Mouse (Mus musculus): ENCODE measurements around the gene Kif24.

Kif24 gene

DNA sequence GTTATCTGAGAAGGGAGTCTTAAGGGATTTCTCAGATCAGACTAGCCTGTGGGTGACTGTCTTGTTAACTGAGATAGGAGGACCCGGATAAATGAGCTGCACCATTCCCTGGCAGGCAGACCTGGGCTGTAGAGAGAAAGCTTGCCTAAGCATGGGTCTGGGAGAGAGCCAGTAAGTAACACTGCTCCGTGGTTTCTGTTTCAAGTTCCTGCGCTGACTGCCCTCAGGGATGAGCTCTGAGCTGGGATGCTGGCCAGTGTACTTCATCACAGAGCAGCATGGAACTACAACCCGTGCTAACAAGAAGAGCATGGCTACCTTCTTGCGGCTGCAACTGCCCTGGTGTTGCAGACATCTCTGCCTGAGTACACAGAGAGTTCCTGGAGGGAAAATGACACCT, 64.8 kb downstream of the Kif24 start:
- POLR2A ChIA-PET, result interaction anchor here in 1 of 4 experiments (0.7 to 2.3 kb wide), 4 partner anchors 9 to 42 kb away, joined by 3 to 7 read pairs (median 4); no protein-coding TSS in a partner anchor
- CTCF ChIA-PET, result interaction anchor here in 1 of 4 experiments (0.6 kb wide), 1 partner anchor 104 kb away, joined by 3 read pairs; no protein-coding TSS in a partner anchor

DNA sequence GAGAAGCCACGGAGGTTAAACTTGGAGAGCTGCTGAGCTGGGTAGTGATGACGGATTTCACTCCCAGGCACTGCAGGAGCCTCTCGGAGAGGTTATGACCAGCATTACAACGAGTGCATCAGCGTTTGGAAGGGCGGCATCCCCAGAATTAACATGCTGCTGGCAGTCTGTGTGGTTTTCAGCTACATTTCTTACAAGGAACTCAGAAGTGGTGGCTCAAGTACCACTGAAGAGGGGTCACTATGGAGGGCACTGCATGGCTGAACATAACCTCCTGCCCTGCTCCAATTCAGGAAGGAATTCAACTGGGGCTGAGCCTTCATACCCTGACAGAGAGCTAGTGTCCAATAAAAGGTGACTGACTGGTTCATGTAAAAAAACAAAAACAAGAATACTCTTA, 66.3 kb downstream of the Kif24 start:
- POLR2A ChIA-PET, result interaction anchor here in 1 of 4 experiments (0.9 to 1.1 kb wide), 2 partner anchors 12 to 13 kb away, joined by 3 to 4 read pairs; no protein-coding TSS in a partner anchor
- CTCF ChIA-PET, result no interaction called here

DNA sequence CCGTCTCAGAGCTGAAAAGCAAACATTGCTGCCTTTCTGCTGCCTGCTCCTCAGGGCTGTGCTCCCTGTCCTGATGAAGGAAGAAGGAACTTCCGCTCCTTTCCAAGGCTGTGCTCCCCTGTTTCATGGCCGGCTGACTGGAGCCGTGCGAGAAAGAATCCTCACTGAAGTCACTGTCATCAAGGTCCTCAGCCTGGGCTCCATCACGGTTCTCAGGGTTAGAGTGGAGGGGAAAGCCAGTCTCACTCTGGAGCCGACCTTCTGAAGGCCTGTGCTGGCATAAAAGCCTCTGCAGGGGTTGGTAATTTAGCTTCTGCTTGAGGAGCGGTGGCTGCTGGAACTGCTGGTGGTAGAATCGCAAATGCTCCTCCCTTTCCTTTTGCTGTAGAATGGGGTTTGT, 70.0 kb downstream of the Kif24 start:
- POLR2A ChIA-PET, result interaction anchor here in 3 of 4 experiments (0.7 to 1.4 kb wide), 6 partner anchors 11 to 190 kb away, joined by 3 to 5 read pairs (median 3); partner anchors contain the start of gene Ubap1 (in 1 of the 3)
- CTCF ChIA-PET, result interaction anchor here in 2 of 4 experiments (0.7 kb wide), 2 partner anchors 16 to 58 kb away, joined by 3 to 4 read pairs; no protein-coding TSS in a partner anchor

DNA sequence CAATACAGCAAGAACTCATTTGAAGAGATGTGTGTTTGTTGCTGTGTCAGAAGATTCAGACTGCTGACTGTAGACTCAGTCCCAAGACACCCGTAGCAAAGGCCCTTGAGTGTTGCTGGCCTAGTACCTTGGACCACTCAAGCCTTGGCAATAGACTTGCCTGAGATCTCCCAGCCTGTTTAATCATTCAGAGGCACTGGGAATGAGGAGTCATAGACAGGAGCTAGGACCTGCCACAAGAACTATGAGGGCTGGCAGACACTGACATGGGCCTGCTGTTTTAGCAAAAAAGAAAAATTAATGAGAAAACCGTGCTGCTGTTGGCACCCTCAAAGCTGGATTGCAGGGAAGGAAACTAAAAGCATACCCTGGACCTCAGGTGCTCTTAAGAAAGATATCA, 73.7 kb downstream of the Kif24 start:
- ChIA-PET CTCF (interaction anchor here in 2 of 4 experiments (1.4 to 1.9 kb wide), 5 partner anchors 11 to 262 kb away, joined by 4 to 11 read pairs (median 5); partner anchors contain the start of gene Ubap1 (in 1 of the 2)), POLR2A (interaction anchor here in 2 of 4 experiments (0.6 to 1.9 kb wide), 4 partner anchors 9 to 122 kb away, joined by 3 to 7 read pairs (median 4); no protein-coding TSS in a partner anchor)

DNA sequence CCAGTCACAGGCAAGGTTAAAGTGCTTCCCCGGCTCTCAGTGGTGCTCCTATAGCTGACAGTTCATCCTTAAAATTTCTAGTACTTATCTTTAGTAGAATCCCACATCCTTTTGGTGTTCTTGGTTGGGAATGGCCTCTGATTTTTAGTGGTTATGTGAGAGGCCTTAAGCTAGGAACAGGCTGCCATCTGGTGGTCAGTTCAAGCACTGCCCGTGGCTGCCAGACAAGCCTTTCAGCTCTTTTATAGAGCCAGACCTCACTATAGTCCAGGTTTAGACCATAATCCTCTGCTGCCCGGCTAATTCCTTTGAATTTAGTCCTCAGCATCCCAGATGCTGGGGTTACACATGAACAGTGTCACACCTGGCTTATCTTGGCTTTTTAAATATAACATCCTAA, 74.6 kb downstream of the Kif24 start:
- CTCF ChIA-PET, result interaction anchor here (0.5 to 1.9 kb wide), 33 partner anchors 8 to 389 kb away, joined by 3 to 19 read pairs (median 4); partner anchors contain the start of genes Rpp25l (in 1 of the 4) and Ubap1 (in 1 of the 4)
- POLR2A ChIA-PET, result interaction anchor here in 3 of 4 experiments (0.6 to 1.9 kb wide), 12 partner anchors 10 to 256 kb away, joined by 3 to 9 read pairs (median 4); partner anchors contain the start of genes Ubap1 (in 1 of the 3) and Ubap2 (in 1 of the 3)

DNA sequence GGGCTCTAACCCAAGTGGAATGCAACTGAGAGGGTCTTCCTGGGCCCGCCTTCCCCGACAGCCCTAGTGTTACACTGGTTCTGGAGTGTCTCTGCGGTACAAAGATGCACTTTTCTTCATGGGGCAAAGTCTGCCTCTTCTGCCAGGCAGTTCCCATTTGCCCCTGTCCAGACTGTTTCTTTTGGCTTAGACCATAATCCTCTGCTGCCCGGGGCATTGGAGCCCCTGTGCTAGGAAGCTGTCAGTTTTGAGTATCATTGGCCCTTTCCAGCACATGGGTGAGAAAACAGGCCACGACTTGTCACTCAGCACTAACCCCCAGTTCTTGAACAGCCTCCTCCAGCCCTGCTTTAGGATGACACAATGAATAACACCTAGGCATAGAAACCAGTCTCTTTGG, 75.4 kb downstream of the Kif24 start:
- ChIA-PET CTCF (no interaction called here), POLR2A (interaction anchor here in 1 of 4 experiments (1.1 to 1.7 kb wide), 2 partner anchors 23 to 41 kb away, joined by 3 to 4 read pairs; partner anchors contain the start of gene Ubap1)

DNA sequence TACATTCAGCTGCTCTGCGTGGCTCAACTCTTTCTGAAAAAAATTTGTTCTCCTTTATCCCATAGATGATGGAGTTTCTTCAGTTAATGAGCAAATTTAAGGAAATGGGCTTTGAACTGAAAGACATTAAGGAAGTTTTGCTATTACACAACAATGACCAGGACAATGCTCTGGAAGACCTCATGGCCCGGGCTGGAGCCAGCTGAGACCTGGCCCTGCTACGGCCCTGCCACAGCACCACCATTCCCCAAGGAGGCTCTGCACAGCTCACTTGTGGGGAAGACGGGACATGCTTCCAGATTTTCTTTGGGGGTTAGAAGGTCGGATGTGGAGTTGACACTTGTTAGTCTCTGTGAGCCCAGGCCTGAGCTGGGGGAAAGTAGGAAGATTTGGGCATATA, 76.1 kb downstream of the Kif24 start:
- ChIA-PET POLR2A (interaction anchor here in 2 of 4 experiments (0.6 to 1.7 kb wide), 5 partner anchors 9 to 113 kb away, joined by 3 to 4 read pairs (median 3); no protein-coding TSS in a partner anchor), CTCF (interaction anchor here in 1 of 4 experiments (0.5 to 1.0 kb wide), 2 partner anchors 101 to 319 kb away, joined by 3 read pairs; no protein-coding TSS in a partner anchor)

DNA sequence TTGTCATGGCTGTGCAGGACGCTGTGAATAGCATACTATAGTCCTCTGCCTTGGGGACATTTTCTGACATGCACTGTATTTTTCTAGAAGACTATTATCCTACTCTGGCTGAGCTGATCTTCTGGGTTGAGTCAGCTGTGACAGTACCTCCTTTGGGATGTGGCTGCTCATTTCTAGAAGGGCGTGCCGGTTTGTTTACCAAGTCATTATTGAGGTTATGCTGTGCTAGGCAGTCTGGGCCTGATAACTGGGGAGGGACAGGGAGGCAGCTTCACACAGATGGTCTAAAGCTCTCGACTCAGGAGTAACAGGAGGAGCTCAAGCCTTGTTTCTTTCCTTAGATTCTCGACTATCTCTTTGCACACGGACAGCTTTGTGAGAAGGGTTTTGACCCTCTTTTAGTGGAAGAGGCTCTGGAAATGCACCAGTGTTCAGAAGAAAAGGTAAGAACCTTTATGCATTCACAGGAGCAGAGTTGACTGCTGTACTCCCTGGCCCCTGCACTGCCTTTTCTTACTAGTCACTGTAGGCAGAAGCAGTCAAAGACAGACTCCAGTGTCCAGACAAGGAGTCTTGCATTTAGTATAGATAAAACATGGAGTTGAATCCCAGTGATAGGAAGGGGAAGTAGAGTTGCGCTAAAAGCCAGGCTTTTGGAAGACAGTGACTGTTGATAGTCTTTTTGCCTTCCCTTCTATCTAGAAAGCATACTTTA, 76.8 kb downstream of the Kif24 start:
- ChIA-PET CTCF (interaction anchor here in 2 of 4 experiments (0.5 to 1.0 kb wide), 3 partner anchors 100 to 320 kb away, joined by 3 read pairs; no protein-coding TSS in a partner anchor), POLR2A (interaction anchor here in 2 of 4 experiments (0.6 to 2.0 kb wide), 8 partner anchors 9 to 114 kb away, joined by 3 to 7 read pairs (median 3); partner anchors contain the start of gene Ubap1 (in 1 of the 2))

DNA sequence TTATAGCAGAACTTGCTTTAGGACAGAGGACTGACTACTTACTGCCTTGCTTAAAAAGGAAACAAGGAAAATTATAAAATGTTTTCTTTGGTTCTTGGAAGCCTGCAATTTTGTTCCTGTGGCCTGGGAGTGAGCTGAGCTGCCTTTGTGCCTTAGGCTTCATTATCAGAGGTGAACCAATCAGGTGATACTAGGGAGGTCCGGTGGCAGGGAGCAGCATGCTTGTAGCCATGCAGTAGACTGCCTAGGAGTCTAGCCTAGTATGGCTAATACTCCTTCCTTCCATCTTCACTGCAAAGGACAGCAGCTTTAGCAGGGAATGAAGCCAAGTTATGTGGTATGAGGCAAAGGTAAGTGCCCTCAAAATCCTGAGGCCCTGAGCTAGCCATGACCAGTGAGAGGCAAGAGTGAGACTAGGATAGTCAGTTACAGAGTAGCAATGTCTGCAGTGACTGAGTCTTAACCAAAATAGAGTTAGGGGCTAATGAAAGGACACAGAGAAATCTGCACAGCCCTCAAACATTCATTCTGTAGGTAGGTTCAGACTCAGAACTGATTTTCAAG, 78.2 kb downstream of the Kif24 start:
- CTCF ChIA-PET, result interaction anchor here in 2 of 4 experiments (0.5 to 0.6 kb wide), 2 partner anchors 22 to 337 kb away, joined by 3 read pairs; no protein-coding TSS in a partner anchor
- POLR2A ChIA-PET, result interaction anchor here in 3 of 4 experiments (0.6 to 2.0 kb wide), 13 partner anchors 12 to 263 kb away, joined by 3 to 8 read pairs (median 3); partner anchors contain the start of gene Ubap1 (in 1 of the 3)

DNA sequence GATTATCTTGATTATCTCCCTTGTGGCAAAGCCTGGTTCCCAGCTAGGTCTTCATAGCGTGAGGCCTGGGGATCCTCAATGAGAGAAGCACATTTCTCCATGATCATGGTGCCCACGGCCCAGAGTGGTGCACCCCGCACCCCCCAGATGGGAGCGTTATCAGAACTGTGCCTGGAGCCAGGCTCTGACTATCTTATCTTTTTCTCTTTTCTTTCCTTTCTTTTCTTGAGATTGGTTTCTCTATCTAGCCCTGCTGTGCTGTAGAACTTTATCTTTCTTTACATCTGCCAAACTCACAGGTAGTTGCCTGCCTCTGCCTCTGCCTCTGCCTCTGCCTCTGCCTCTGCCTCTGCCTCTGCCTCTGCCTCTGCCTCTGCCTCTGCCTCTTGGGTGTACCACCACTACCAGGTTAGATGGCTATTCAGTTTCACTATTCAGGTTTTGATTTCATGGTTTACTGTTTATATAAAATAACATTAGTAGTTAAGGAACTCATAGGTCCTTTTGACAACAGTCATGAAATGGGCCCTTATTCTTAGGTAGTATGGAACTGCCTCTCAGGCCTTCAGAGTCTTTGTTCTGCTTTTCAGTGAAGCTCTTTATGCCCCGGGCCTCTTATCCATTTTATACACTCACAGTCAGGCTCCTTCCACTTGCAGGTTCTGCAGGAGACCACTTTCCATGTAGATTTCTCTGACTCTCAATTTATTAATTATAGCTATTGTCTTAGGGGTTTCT, 83.3 kb downstream of the Kif24 start:
- POLR2A ChIA-PET, result interaction anchor here (0.6 to 7.2 kb wide), 14 partner anchors 8 to 646 kb away, joined by 3 to 51 read pairs (median 4); partner anchors contain the start of gene Ubap1 (in 2 of the 4)
- CTCF ChIA-PET, result interaction anchor here in 1 of 4 experiments (0.8 kb wide), 1 partner anchor 9 kb away, joined by 3 read pairs; no protein-coding TSS in a partner anchor

DNA sequence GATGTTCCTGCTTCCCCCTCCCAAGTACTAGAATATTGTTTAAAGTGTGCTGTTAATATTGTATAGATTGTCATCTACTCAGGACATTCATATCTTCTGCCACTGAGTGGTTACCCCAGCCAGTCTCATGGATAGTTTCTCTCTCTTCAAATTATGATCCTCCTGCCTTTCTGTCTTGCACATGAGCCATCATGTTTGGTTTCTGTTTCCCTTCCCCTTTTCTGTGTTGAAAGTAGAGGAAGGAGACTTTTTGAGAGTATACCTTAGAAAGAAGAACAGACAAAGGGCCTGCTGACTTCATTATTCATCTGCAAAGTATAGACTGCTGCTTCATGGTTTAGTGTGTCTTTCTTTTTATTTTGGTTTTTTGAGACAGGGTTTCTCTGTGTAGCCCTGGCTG, 87.1 kb downstream of the Kif24 start:
- POLR2A ChIA-PET, result interaction anchor here in 2 of 4 experiments (0.7 to 7.2 kb wide), 4 partner anchors 13 to 125 kb away, joined by 3 to 51 read pairs (median 3); partner anchors contain the start of genes Dcaf12 (in 1 of the 2) and Ubap1 (in 1 of the 2)
- CTCF ChIA-PET, result interaction anchor here in 1 of 4 experiments (1.8 kb wide), 1 partner anchor 13 kb away, joined by 5 read pairs; no protein-coding TSS in a partner anchor

DNA sequence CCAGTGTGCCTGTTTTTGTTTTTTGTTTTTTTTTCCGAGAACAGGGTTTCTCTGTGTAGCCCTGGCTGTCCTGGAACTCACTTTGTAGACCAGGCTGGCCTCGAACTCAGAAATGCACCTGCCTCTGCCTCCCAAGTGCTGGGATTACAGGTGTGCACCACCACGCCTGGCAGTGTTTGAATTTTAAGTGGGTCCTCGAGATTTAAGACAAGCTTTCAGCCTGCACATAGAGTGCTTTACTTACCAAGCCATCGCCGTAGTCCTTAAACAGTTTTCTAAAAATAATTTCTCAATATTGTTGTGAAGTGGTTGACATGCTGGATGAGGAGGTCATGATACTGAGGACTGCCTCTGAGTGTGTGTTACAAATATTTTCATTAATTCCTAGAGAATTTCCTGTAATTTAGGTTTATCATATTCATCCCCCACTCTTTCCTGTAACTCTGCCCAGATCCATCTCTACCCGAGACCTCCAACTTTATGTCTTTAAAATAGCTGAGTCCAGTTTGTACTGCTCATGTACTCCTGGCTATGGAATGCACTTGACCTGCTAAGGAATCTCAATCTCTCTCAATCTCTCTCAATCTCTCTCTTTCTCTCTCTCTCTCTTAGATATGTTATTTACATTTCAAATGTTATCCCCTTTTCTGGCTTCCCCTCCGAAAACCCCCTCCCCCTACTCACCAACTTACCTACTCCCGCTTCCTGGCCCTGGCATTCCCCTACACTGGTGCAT, 94.8 kb downstream of the Kif24 start:
- POLR2A ChIA-PET, result interaction anchor here in 3 of 4 experiments (0.6 to 1.8 kb wide), 6 partner anchors 16 to 626 kb away, joined by 3 to 8 read pairs (median 4); partner anchors contain the start of gene Ubap1 (in 1 of the 3)
- CTCF ChIA-PET, result no interaction called here

DNA sequence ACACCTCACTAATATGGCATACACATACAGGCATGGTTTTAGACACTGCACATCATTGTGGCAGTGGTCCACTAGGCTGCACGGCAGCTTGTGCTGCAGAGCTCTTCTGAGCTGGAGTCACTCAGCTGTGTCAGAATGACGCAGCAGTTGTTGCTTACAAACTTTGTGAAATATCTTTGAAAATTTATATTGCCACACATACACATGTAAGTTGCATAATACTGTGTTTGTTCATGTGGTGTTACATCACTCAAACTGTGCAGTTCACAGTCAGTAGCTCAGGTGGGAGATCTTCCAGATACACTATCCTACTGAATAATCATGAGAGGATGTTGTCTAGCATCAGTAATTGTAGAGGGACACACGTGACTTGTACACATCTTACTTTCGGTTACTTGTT, 96.5 kb downstream of the Kif24 start:
- CTCF ChIA-PET, result no interaction called here
- POLR2A ChIA-PET, result interaction anchor here in 2 of 4 experiments (0.8 to 8.1 kb wide), 5 partner anchors 9 to 19 kb away, joined by 3 to 51 read pairs (median 8); partner anchors contain the start of gene Ubap1 (in 1 of the 2)

DNA sequence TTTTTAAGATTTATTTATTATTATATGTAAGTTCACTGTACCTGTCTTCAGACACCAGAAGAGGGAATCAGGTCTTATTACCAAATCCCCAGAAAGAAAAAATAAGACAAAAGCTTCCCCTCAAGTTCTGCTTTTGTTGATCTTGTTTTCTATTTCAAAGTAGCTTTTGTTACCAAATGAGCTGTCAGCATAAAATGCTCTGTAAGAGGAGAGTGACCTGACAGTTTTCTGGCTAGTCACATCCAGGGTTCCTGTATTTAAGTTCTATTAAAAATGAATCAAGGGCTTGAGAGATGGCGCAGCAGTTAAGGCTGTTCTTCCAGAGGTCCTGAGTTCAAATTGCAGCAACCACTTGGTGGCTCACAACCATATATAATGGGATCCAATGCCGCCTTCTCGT, 103.6 kb downstream of the Kif24 start:
- CTCF ChIA-PET, result no interaction called here
- POLR2A ChIA-PET, result interaction anchor here in 2 of 4 experiments (0.6 to 8.1 kb wide), 5 partner anchors 12 to 77 kb away, joined by 3 to 51 read pairs (median 3); partner anchors contain the start of gene Ubap1 (in 2 of the 2)

DNA sequence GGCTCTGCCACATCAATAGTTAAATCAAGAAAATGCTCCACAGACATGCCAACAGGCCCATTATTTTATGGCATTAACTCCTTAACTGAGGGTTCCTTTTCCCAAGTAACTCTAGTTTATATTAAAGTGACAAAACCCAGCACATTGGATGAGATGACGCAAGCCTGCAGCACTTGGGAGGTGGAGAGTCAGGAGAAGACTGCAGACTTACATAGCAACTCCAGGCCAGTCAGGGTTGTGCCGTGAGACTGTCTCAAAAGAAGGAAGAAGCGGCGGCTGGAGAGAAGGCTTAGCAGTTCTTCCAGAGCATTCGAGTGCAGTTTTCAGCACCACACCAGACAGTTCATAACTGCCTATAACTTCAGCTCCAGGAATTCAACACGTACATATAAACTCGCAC, 105.3 kb downstream of the Kif24 start:
- ChIA-PET POLR2A (interaction anchor here in 3 of 4 experiments (0.6 to 6.6 kb wide), 10 partner anchors 6 to 499 kb away, joined by 3 to 52 read pairs (median 3); partner anchors contain the start of gene Ubap1 (in 2 of the 3)), CTCF (no interaction called here)

DNA sequence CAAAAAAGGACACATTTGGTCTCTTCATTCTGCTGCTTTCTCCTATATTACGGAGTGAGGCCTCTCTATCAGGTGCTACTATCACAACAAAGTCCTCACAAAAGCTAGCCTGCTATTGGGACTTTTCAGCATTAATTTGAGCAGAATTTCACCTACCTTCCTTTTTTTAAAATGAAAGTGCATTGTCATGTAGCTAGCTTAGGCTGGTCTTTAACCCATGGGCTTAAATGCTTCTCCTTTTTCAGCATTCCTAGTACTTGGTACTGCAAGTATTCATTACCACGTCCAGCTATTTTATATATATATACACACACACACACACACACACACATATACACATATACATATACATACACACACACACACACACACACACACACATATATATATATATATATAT, 106.0 kb downstream of the Kif24 start:
- ChIA-PET POLR2A (interaction anchor here in 3 of 4 experiments (0.5 to 6.6 kb wide), 20 partner anchors 6 to 945 kb away, joined by 3 to 52 read pairs (median 4); partner anchors contain the start of genes Ubap1 (in 3 of the 3), Dcaf12 (in 1 of the 3), Nudt2 (in 1 of the 3) and Ubap2 (in 1 of the 3)), CTCF (no interaction called here)

DNA sequence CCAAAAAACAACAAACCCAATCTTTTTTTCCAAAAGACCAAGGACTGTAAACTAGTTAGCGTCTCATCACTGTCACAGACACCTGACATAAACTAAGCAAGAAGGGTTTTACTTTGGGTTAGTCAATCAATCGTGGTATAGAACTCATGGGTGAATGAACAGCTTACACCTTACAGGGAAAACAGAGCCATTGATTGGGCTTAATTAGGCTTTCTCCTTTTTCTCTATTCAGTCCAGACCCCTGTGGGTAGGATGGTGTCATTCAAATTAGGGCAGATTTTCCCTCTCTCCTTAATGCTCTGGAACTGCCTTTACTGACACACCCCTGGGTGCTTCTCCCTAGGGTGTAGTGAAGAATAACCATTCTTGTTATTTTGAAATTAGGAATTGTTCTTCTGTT, 107.5 kb downstream of the Kif24 start:
- POLR2A ChIA-PET, result interaction anchor here in 2 of 4 experiments (1.2 to 6.6 kb wide), 6 partner anchors 8 to 18 kb away, joined by 5 to 52 read pairs (median 8); partner anchors contain the start of gene Ubap1 (in 2 of the 2)
- CTCF ChIA-PET, result interaction anchor here in 1 of 4 experiments (0.5 kb wide), 1 partner anchor 14 kb away, joined by 3 read pairs; no protein-coding TSS in a partner anchor

Data from embryonic stem cell, embryonic (primary cell).